Mouse (Mus musculus): ENCODE results near the gene 5330417H12Rik.

The 5330417H12Rik gene

DNA sequence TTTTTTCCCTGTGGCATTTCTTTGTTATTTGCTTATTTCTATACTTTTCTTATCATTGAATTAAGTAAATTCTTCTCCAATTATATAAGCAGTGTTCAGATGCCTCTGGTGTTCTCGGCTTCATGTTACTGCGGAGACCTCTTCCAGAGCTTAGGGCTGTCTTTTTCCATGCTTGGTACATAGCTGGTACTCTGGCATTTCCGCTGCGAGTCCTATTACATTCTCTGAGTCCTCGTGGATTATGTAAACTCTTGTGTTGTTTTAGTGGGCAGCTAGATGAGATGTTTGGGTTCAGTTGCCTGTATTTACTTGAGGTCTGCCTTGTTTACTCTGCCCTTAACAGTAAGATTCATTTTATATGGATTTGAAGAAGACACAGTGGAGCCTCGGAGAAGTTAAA lies 820 bp upstream of the 5330417H12Rik start:
- no peak for DNase-seq

DNA sequence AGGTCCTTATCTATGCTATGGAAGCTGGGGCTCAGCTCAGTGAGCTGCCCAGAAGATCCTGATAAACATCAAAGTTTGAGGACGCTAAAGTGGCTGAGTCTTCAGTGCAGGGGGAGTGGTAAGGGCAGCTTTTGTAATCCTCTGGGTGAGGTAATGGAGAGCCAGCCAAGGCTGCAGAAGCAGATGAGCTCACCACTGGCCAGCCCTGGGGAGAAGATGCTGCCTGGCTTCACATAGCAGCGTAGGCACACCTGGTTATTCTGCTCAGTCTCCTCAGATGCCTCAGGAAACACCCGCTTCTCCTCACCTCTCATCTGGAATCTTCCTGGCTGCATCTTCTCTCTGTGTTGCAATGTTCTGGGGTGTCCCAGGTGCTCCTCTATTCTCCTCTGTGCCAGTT lies 529 bp downstream of the 5330417H12Rik start:
- no peak for DNase-seq

DNA sequence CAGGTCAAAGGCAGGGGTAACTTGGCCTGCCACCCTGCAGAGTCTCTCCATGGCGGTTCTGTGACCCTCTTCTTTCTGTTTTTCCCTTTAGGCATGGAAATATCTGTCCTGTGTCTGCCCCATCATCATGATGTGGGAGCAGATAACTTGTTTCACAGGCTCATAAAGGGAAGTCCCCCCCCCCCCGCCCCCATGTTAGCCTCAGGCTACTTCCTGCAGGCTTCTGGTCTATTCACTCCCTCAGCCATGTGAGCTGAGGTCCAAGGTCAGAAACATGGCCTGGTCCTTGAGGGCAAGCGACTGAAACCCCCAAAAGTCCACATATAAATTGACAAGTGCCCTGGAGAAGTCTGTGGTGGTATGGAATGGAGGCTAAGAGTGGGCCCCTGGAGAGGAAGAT lies 4.8 kb downstream of the 5330417H12Rik start:
- no peak for DNase-seq

DNA sequence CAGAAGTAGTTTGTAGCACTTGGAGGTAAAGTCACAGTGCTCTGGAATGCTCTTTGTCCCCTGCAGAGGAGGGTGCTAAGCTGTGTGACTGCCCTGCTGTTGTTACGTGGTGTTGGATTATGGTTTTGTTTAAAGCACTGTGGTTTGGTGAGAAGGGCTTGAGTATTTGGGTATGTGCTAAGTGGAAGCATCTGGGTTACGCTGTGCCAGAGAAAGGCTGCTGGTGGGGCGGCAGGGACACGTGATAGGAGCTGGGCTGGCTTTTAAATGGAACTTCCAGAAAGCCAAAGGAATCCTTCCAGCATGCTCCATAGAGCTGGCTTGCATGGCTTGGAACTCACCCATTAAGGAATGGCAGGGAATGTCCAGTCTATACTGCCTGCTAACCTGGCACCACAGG lies 5.7 kb downstream of the 5330417H12Rik start:
- no peak for DNase-seq

DNA sequence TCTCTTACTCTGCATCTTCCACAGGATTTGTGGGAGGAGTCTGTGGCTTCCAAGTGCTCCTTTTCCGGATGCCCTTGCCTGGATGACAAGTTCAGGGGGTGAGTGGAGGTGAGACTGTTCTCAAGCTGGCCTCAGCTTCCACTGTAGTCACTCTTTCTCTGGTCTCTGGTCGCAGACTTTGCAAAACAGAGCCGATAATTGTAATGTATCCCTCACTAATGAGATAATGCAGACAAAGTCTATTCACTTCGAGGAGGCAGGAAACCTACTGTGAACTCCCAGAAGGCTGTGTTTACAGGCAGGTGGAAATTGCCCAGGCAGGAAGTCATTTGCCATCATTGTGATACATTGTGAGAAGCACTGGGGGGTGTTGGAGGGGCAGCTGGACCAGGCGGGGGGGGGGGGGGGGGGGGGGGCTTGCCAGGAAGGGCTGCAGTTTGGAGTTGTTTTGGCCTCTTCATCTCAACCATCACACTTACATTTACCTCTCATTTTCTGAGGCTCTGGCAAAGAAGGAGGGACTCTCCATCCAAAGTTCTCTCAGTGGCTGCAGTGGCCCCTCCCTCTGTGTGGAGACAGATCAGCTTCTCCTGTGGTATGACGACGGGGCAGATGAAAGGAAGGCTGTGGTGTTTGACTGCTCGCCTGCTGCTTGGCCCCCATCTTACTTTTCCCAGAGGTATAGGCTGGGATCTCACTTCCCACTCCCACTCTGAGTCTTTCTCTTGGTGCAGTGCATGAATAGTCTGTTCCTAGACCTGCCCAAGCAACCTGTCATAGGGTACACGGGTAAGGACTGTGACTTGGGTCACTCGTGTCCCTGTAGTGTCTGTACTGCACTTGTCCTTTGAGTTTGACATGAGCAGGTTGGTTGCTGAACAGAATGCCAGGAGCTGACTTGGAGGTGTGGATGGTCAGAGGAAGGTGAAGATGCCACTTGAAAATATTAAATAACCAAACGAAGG lies 6.7 kb downstream of the 5330417H12Rik start:
- DNase-seq, result no peak

DNA sequence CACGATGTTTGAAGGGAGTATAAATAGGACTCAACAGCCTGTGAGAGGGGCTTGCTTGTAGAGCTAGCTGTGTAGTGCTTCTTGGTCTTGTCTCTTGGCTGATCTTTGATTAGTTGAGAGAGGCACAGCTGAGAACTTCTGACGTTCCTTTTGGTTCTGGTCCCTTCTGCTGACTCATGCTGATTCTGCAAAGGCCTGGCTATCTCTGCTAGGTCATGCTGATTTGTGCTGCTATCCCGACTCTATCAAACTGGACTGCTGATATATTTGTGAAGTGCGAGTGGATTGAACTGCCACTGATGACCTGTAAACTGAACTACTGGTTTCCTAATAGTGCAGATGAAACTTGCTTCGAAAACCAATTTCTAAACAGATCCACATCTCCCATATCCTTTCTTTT lies 14.1 kb downstream of the 5330417H12Rik start:
- DNase-seq, result no peak

DNA sequence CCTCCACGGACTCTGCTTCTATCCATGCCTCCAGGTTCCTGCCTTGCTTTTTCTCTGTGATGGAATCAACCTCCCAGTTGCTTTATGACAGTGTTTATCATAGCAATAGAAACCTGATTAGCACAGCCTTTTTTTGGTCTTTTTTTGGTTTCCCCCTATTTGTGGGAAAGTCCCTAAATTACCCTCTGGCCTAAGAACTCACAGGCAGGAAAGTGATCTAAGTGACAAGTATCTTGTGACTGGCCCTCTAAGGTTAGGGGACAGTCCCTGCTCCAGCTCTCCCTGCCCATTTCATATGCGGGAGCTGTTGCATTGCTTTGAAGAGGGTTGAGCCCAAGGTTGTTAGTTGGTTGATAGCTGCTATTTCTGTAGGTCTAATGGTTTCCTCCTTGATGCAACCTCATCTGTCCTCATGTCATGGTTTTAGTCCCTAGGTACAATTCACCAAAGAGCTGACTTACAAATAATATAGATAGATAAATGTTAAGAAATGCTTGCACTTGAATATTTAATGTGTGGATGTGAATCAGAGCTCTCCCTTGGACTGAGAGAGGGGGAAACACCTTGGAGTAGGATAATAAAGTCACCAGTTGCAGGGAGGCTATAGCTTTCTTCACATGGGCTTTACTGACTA lies 15.2 kb downstream of the 5330417H12Rik start:
- no peak for DNase-seq

DNA sequence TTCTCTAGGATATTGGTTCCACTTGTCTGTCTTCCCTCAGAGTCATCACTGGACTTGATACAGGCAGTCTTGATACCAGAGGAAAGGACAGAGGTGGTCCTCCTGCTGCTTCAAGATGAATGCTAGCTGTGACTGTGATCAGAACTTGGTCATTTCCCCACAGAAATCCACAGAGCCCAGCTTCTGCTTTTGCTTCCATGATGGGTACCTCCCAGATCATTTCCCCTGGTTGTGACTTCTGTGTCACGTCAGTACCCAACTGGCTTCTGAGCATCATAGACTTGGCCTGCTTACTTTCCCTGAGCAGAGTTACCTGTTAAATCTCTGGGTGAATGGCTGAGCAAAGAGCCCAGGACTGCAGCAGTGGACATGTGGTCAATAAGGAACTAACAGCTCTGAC lies 17.2 kb downstream of the 5330417H12Rik start:
- no peak for DNase-seq

DNA sequence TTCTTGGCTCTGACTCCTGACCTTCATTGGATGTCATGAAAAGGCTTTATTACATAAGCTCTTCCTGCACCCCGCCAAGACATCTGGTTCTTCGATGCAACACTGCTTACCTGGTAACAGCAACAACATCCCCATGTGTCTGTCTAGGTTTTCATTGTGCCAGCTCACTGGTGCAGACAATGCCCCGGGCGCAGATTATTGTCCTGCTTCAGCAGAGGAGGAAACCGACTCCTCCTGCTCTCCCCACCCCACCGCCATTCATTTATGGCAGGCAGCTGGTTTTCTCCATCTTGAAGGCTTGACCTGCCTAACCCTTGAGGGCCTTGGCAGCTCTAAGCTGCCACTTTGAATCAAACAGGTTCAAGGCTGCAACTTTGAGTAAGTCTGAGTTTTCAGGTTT lies 22.0 kb downstream of the 5330417H12Rik start:
- no peak for DNase-seq

DNA sequence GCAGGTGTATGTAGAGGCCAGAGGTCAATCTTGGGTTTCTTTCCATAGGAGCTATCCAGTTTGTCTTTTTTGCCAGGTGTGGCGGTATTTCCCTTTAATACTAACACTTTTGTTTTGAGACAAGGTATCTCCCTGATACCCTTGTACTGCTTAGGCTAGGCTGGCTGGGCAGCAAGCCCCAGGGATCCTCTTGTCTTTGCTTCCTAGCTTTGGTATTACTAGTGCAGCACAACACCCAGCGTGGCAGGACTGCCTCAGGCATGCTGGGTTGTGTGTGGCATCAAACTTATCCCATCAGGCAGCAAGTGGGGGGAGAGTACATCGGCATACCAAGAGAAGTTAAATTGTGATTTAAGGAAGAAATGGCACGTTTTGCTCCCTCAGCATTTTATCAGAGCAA lies 22.5 kb downstream of the 5330417H12Rik start:
- DNase-seq, result no peak

DNA sequence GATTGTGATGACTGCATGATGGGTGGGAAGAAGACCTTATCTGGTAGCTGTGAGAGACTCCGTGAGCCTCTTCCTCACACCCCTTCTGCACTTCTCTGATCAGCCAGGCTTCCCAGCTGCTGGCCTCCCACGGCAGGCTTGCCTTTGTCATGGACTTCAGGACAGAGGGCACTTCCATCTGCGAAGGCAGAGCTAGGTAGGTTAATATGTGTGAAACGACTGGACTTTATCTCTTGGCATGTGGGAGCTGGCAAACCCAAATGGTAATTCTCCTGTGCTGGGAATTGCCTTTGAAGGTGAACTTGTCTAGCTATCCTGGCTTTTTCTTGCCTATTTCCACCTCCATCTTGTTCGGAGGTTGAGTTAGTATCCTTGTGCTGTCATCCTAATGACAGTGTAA lies 24.3 kb downstream of the 5330417H12Rik start:
- DNase-seq, result no peak

DNA sequence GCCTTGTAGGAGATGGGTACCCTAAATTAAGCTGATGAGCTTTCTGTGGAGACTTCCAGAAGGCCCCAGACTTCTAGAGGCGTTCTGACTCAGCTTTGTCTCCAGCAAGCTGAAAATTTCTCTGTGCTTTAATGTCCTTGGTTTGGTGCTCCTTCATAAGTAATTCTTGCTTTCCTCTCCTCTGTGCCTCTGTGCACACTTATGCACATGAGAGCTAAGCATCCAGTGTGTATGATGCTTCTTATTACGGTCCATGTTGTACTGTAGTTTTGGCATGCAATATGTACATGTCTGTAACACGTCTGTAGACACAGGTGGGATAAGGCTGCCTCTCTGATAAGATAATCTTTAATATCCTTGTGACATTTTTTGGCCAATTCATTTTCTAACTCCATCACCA lies 27.0 kb downstream of the 5330417H12Rik start:
- no peak for DNase-seq

DNA sequence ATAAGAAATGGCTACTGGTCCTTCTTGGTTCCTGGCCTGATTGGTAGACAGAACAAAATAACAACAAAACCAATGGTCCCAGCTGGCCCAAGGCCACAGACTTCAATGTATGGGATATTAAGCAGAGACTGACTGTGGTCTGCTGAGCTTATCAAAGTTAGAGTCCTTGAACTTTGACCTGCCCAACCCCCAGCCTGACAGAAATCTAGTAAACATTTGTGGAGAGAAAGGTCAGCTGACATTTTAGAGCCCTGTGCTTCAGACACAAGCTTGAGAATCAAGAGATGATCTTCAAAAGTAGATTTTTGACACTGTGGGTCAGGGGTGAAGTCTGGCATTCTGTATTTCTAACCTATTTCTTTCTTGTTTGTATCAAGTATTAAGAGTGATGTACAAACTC lies 28.2 kb downstream of the 5330417H12Rik start:
- DNase-seq, result no peak

DNA sequence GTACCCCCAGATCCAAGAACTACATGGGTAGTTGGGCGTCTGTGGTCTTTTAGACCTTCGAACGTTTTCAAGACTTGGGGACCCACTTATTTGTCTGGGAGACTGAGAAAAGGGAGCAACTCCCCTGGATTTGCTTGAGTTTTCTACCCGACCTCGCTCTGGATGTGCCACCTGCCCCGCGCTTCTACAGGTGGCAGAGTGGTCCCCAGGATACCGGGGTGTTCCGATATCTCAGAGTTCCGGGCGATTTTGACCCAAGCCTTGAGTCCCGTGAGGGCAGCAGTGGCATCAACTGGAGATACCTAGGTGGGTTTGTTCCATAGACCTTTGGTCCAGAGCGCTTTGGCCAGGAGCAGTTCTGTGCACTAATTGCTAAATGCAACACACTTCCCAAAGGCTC lies 29.5 kb downstream of the 5330417H12Rik start:
- DNase-seq, result no peak

DNA sequence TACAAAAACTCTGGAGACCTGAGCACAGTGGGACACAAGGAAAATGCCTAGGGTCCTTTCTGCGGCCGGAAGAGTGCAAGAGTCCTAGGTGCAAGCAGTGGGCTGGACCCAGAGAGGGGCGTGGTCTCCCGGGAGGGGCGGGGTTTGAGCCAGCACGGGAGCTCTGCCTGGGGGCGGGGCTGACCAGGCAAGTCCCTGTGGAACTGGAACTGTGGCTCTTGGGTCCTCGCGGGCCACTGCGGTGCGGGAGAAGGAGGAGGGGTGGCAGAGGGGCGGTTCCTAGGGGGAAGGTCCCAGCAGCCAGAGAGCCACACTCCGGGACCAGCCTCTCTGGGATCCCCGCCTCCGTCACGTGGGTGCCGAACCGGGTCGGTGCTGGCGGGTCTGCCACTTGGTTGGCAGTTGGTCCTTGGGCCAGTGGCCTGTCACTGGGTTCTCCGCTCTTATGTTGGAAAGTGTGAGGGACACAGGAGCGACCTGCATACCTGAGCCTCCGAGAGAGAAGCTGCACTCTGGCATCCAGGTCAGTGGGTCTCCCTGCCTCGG lies 30.0 kb downstream of the 5330417H12Rik start, which contains the start of gene Ppfibp2:
TSS of gene Ppfibp2 (plus strand) at position 351 of the 546 bp plus-strand sequence.
- DNase-seq, result peak; percentile 65 to 76

DNA sequence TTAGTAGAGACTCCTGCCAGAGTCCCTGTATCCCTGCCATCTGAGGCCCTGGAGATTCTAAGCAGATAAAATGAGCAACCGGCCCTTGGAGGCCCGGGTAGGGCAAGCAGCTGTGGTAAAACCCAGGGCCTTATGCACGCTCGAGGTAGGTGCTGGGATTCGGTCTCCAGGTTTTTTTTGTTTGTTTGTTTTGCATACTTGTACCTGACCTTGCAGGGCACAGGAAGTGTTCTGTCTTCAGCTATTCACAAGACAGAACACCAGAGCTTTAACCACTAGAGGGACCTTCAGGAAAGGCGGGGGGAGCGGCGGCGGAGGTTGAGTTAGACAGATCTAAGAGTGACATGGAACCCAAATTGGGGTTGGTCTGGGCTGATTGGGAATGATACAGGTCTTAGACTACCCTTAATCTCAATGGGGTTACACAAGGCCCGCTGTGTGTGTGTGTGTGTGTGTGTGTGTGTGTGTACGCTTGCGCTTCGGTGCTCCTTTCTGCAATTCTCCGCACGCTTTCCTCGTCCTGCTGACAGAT lies 30.6 kb downstream of the 5330417H12Rik start:
- peak; percentile 34 to 37 for DNase-seq

DNA sequence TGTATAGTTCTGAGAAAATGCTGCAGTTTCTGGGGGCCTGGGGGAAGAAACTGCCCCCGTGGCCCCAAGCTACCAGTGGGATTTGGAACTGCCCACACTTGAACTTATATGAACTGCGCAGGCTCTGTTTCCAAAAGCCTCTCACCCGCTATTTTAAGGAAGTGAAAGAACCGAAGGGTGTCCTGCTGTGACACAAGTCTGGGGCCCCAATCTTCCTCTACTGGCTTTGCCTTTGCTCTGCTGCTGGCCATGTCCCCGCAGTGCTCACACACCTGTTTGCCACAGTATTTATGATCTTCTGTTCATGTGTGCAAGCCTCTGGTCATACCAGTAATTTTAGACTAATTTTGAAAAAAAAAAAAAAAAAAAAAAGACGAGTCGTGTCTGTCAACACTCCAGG lies 31.1 kb downstream of the 5330417H12Rik start:
- no peak for DNase-seq

DNA sequence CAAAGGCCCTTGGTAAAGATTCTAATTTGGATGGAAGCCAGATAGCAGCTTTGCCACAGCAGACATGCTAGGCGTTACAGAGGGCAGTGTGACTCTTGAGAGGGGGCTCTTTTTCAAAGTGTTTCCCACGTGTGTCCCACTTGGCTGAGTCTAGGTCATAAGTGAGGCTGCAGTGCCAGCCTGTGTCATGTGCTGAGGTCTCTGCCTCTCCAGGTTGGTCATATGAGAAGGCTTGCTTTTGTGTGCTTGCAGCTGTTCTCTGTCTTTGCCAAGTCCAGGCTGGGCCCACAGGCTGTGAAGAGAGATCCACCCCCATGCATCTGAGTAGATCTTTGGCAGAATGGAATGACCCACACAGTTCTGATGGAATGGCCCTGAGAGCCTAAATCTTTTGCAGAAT lies 32.3 kb downstream of the 5330417H12Rik start:
- DNase-seq, result no peak

DNA sequence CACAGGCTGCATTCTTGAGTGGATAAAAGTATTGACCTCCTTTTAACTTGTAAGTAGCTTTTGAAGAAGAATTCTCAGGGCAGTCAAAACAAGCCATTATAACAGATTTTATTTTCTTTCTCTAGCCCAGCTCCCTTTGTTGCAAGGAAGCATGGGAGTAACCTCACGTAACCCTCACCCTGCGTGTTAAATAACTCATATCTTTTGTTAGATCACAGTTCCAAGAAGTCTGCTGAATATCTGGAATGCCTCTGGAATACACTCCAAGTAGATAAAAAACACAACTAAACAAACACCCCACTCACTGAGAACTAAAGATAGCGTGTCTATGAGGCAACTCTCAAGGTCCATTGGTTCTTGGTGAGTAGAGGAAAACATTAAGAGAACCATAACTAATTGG lies 50.7 kb downstream of the 5330417H12Rik start:
- DNase-seq, result no peak

Data from cerebellum, postnatal 36 days (tissue).